Mouse (Mus musculus): ENCODE measurements around the gene Prkab2. TPM values are rescaled to one million over a fixed set of nuclear protein-coding genes. Genes with fewer than 3 reads are reported as not detected.

Prkab2 gene
- polyA plus RNA-seq, 1 experiment from 2014 or later: 1.5 TPM

GRCm38 (mm10) chr3:97696866-97697265, 38.9 kb downstream of the Prkab2 start:
- Histone ChIP-seq H3K4me1 (replicated peaks) (no peaks in the 10 kb centered on the region), H3K27me3 (no peaks in the 10 kb centered on the region), H3K36me3 (no peaks in the 10 kb centered on the region), H3K9me3 (replicated peaks) (no peaks in the 10 kb centered on the region), H3K27ac (no peak overlapping the region), H3K4me3 (replicated peaks) (no peak overlapping the region), H3K4me2 (no peak overlapping the region), H3K9ac (no peak overlapping the region)
- ATAC-seq (ENCODE audit: low read depth) (no peak), DNase-seq (no peak)
- WGBS (ENCODE audit: insufficient replicate concordance): 66% methylated on average over 9 of the region's 9 CpGs

- ATAC-seq (ENCODE audit: low read depth) (no peak), DNase-seq (no peak)
- H3K4me1 ChIP-seq (replicated peaks): no peaks in the 10 kb centered on the region
- no peaks in the 10 kb centered on the region for H3K9me3 ChIP-seq (replicated peaks)
- 63% methylated on average over 9 of the region's 9 CpGs for WGBS (ENCODE audit: insufficient replicate concordance)
- H3K27ac ChIP-seq: no peak overlapping the region
- H3K4me2 ChIP-seq: no peak overlapping the region
- no peaks in the 10 kb centered on the region for H3K27me3 ChIP-seq
- H3K4me3 ChIP-seq (replicated peaks): no peak overlapping the region
- H3K36me3 ChIP-seq: no peaks in the 10 kb centered on the region
- H3K9ac ChIP-seq: no peak overlapping the region
Observed at GRCm38 (mm10) chr3:97697291-97697690, 39.3 kb downstream of the Prkab2 start.

- ATAC-seq (ENCODE audit: low read depth): no peak
- H3K9me3 ChIP-seq (replicated peaks): no peaks in the 10 kb centered on the region
- DNase-seq: no peak
- 40% methylated on average over 3 of the region's 3 CpGs for WGBS (ENCODE audit: insufficient replicate concordance)
- H3K4me1 ChIP-seq (replicated peaks): no peaks in the 10 kb centered on the region
- no peak overlapping the region for H3K9ac ChIP-seq
- H3K36me3 ChIP-seq: no peaks in the 10 kb centered on the region
- no peak overlapping the region for H3K4me2 ChIP-seq
- no peaks in the 10 kb centered on the region for H3K27me3 ChIP-seq
- no peak overlapping the region for H3K4me3 ChIP-seq (replicated peaks)
- no peak overlapping the region for H3K27ac ChIP-seq
Observed at GRCm38 (mm10) chr3:97699061-97699460, 41.1 kb downstream of the Prkab2 start.

- no peak for ATAC-seq (ENCODE audit: low read depth)
- 31% methylated on average over 3 of the region's 3 CpGs for WGBS (ENCODE audit: insufficient replicate concordance)
Observed at GRCm38 (mm10) chr3:97701198-97701597, 43.2 kb downstream of the Prkab2 start.

GRCm38 (mm10) chr3:97702448-97703080, 44.6 kb downstream of the Prkab2 start:
- no peaks in the 10 kb centered on the region for H3K4me1 ChIP-seq (replicated peaks)
- no peaks in the 10 kb centered on the region for H3K36me3 ChIP-seq
- H3K27ac ChIP-seq: no peak overlapping the region
- DNase-seq: no peak
- WGBS (ENCODE audit: insufficient replicate concordance): 65% methylated on average over 11 of the region's 11 CpGs
- no peak overlapping the region for H3K4me2 ChIP-seq
- no peak for ATAC-seq (ENCODE audit: low read depth)
- H3K9ac ChIP-seq: no peak overlapping the region
- no peak overlapping the region for H3K4me3 ChIP-seq (replicated peaks)
- H3K27me3 ChIP-seq: no peaks in the 10 kb centered on the region
- no peaks in the 10 kb centered on the region for H3K9me3 ChIP-seq (replicated peaks)

More at GRCm38 (mm10) chr3:97701198-97701597, 43.2 kb downstream of the Prkab2 start:
- H3K9me3 ChIP-seq (replicated peaks): no peaks in the 10 kb centered on the region
- no peaks in the 10 kb centered on the region for H3K27me3 ChIP-seq
- no peaks in the 10 kb centered on the region for H3K4me1 ChIP-seq (replicated peaks)
- no peaks in the 10 kb centered on the region for H3K36me3 ChIP-seq
- no peak overlapping the region for H3K27ac ChIP-seq
- no peak overlapping the region for H3K4me2 ChIP-seq
- H3K4me3 ChIP-seq (replicated peaks): no peak overlapping the region
- no peak overlapping the region for H3K9ac ChIP-seq
- no peak for DNase-seq

- ATAC-seq (ENCODE audit: low read depth): no peak
- DNase-seq: no peak
- Histone ChIP-seq H3K9me3 (replicated peaks) (no peaks in the 10 kb centered on the region), H3K36me3 (no peaks in the 10 kb centered on the region), H3K27ac (no peak overlapping the region), H3K4me3 (replicated peaks) (no peak overlapping the region), H3K4me1 (replicated peaks) (no peaks in the 10 kb centered on the region), H3K9ac (no peak overlapping the region), H3K4me2 (no peak overlapping the region), H3K27me3 (no peaks in the 10 kb centered on the region)
- 53% methylated on average over 3 of the region's 3 CpGs for WGBS (ENCODE audit: insufficient replicate concordance)
Observed at GRCm38 (mm10) chr3:97705508-97705907, 47.5 kb downstream of the Prkab2 start.

GRCm38 (mm10) chr3:97706561-97706960, 48.6 kb downstream of the Prkab2 start:
- DNase-seq: no peak

GRCm38 (mm10) chr3:97710134-97710533, 52.1 kb downstream of the Prkab2 start:
- no peak overlapping the region for H3K9ac ChIP-seq
- no peaks in the 10 kb centered on the region for H3K4me1 ChIP-seq (replicated peaks)
- DNase-seq (no peak), ATAC-seq (ENCODE audit: low read depth) (no peak)
- H3K36me3 ChIP-seq: no peaks in the 10 kb centered on the region
- no peaks in the 10 kb centered on the region for H3K27me3 ChIP-seq
- H3K9me3 ChIP-seq (replicated peaks): no peaks in the 10 kb centered on the region
- no peak overlapping the region for H3K4me3 ChIP-seq (replicated peaks)
- no peak overlapping the region for H3K4me2 ChIP-seq
- H3K27ac ChIP-seq: no peak overlapping the region
- 59% methylated on average over 11 of the region's 11 CpGs for WGBS (ENCODE audit: insufficient replicate concordance)

More at GRCm38 (mm10) chr3:97706561-97706960, 48.6 kb downstream of the Prkab2 start:
- no peak overlapping the region for H3K27ac ChIP-seq
- 59% methylated on average over 4 of the region's 4 CpGs for WGBS (ENCODE audit: insufficient replicate concordance)
- no peak for ATAC-seq (ENCODE audit: low read depth)
- H3K4me1 ChIP-seq (replicated peaks): no peaks in the 10 kb centered on the region
- no peak overlapping the region for H3K9ac ChIP-seq
- H3K27me3 ChIP-seq: no peaks in the 10 kb centered on the region
- no peak overlapping the region for H3K4me3 ChIP-seq (replicated peaks)
- no peaks in the 10 kb centered on the region for H3K9me3 ChIP-seq (replicated peaks)
- no peaks in the 10 kb centered on the region for H3K36me3 ChIP-seq
- no peak overlapping the region for H3K4me2 ChIP-seq

- Histone ChIP-seq H3K36me3 (no peaks in the 10 kb centered on the region), H3K4me1 (replicated peaks) (no peaks in the 10 kb centered on the region), H3K9me3 (replicated peaks) (no peaks in the 10 kb centered on the region), H3K27ac (no peak overlapping the region), H3K9ac (no peak overlapping the region), H3K4me2 (no peak overlapping the region), H3K27me3 (no peaks in the 10 kb centered on the region), H3K4me3 (replicated peaks) (no peak overlapping the region)
- 55% methylated on average over 5 of the region's 5 CpGs for WGBS (ENCODE audit: insufficient replicate concordance)
- no peak for ATAC-seq (ENCODE audit: low read depth)
- DNase-seq: no peak
Observed at GRCm38 (mm10) chr3:97710881-97711280, 52.9 kb downstream of the Prkab2 start.

- 60% methylated on average over 1 of the region's 1 CpGs for WGBS (ENCODE audit: insufficient replicate concordance)
Observed at GRCm38 (mm10) chr3:97715922-97716321, 57.9 kb downstream of the Prkab2 start.

GRCm38 (mm10) chr3:97719116-97719515, 61.1 kb downstream of the Prkab2 start:
- DNase-seq (no peak), ATAC-seq (ENCODE audit: low read depth) (no peak)
- no peaks in the 10 kb centered on the region; the same call in 1 of the 2 replicates for H3K9me3 ChIP-seq (replicated peaks)
- WGBS (ENCODE audit: insufficient replicate concordance): 72% methylated on average over 9 of the region's 9 CpGs
- no peaks in the 10 kb centered on the region for H3K36me3 ChIP-seq
- no peak overlapping the region for H3K27ac ChIP-seq
- no peak overlapping the region for H3K9ac ChIP-seq
- no peak overlapping the region for H3K4me3 ChIP-seq (replicated peaks)
- H3K4me1 ChIP-seq (replicated peaks): no peaks in the 10 kb centered on the region
- no peak overlapping the region for H3K4me2 ChIP-seq
- H3K27me3 ChIP-seq: no peaks in the 10 kb centered on the region

More at GRCm38 (mm10) chr3:97715922-97716321, 57.9 kb downstream of the Prkab2 start:
- DNase-seq (no peak), ATAC-seq (ENCODE audit: low read depth) (no peak)
- no peaks in the 10 kb centered on the region for H3K4me1 ChIP-seq (replicated peaks)
- no peak overlapping the region for H3K27ac ChIP-seq
- no peak overlapping the region for H3K4me2 ChIP-seq
- no peaks in the 10 kb centered on the region for H3K9me3 ChIP-seq (replicated peaks)
- no peaks in the 10 kb centered on the region for H3K36me3 ChIP-seq
- no peak overlapping the region for H3K9ac ChIP-seq
- H3K4me3 ChIP-seq (replicated peaks): no peak overlapping the region
- no peaks in the 10 kb centered on the region for H3K27me3 ChIP-seq

Measured in liver, embryonic 13.5 days (tissue).